Mouse (Mus musculus) kidney, postnatal 4 days (tissue): ENCODE measurements around the gene Plau.

Experiments
- DNase-seq, 2 experiments: peaks; one replicate each; pipeline ENCODE4 v3.0.0; 2021; ENCODE audit warnings: mixed read lengths in 2 of 2

Gene Plau

GRCm38 (mm10) chr14:20836171-20836904 is at the start of gene Plau:
TSS of gene Plau (plus strand) at chr14:20836660.
- peak; percentile 83 to 89 for DNase-seq

DNA sequence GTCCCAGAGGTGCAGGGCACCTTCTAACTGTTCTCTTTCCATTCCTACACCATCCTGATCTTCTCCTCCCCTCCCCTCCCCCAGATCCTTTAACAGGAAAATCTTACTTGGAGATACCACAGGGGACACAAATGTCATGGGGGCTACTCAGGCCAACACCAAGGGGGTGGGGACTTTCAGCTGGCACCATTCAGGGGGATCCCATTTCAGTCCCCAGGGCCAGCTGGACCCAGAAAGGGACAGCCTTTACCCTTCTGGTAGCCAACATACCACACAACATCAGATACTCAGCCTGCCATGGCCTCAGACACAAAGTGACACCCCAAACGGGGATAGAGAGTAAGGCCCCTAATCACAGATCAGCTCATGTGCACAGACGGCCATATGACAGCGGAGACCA is 48.3 kb upstream of the Plau start:
- no peak for DNase-seq

- DNase-seq: no peak
Measured at GRCm38 (mm10) chr14:20789593-20789992, 46.9 kb upstream of the Plau start.

- no peak for DNase-seq
Measured at GRCm38 (mm10) chr14:20790445-20790844, 46.0 kb upstream of the Plau start.

DNA sequence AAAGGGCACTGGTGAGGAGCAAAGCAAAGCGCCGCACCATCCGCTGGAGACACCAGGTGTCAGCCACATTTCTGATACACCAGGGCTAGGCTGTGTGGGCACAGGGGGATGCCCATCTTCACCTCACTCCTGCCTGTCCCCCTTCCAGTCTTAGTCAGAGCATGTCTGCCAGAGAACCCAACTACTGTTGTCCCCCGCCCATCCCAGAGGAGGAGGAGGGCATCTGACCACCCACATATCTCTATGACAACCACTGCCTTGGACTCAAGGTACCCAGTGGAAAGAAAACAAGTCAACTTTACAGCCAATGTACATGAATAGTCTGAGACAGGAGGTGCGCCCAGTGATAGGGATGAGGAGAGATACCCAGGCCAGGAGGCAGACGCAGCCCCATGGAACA is 45.5 kb upstream of the Plau start:
- DNase-seq: no peak

GRCm38 (mm10) chr14:20791511-20792242 is 44.8 kb upstream of the Plau start:
- no peak for DNase-seq

DNA sequence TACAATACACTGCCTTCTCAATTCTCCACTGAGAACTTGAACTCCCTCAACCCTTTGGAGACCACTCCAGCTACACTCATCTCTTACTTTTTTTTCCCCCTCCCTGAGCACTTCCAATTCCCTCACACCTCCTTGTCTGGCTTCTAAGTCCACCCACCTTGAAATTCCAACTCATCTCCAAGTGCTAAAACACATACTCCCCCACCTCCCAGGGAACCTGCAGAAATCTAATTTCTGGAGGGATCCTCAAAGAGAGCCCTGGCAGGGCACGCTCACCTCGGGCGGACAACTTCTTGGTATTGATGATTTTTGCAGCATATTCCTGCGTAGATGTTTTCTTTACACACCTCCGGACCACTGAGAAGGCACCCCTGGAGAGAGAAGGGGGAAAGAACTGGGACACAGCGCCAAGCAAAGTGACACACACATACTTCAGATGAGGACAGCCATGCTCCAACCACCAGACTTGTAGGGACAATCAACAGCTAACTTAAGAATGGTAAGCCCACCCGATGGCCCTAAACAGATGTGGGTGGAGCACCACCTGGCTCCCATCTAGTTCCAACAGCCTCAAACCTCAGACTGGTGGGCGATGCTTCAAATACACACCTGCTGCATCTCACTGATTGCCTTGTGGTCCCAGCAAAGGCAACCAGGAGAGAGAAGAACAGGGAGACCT is 44.1 kb upstream of the Plau start:
- DNase-seq: no peak

DNA sequence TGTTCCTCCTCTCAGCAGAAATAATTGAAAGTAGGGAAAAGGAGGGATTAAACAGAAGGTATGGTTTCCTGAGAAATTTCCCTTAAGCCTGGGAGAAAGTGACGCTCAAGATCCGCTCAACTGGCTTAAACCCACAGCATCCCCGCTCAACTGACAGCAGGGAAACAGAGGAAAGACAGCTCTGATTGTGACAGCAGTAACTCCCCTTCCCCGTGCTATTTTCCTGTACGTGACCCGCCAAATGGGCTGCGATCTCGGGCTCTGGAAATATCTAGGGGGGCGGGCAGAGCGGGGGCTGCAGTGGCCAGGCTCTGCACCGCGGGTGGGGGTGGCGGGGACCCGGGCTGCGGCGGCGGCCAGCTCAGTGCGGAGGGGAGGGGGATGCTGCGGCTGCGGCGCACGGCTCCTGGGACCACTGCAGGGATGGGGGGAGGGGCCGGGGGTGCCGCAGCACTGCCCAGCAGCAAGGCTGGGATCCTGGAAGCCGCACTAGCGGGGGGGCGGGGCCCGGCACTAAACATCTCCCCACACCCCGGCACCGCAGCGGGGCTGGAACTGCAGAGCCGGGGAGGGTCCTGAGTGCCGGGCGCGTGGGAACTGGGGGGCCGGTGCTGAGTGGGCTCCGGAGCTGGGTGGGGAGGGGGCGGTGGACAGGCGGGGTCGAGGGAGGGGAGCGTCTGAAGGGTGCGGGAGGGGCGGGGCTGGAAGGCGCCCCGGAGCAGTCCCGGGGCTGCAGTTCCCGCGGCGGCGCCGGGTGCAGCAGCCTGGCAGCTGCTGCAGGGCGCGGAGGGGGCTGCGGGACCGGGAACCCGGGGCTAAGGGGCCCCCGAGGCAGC is 43.3 kb upstream of the Plau start:
- DNase-seq: peak; percentile 72 to 79

DNA sequence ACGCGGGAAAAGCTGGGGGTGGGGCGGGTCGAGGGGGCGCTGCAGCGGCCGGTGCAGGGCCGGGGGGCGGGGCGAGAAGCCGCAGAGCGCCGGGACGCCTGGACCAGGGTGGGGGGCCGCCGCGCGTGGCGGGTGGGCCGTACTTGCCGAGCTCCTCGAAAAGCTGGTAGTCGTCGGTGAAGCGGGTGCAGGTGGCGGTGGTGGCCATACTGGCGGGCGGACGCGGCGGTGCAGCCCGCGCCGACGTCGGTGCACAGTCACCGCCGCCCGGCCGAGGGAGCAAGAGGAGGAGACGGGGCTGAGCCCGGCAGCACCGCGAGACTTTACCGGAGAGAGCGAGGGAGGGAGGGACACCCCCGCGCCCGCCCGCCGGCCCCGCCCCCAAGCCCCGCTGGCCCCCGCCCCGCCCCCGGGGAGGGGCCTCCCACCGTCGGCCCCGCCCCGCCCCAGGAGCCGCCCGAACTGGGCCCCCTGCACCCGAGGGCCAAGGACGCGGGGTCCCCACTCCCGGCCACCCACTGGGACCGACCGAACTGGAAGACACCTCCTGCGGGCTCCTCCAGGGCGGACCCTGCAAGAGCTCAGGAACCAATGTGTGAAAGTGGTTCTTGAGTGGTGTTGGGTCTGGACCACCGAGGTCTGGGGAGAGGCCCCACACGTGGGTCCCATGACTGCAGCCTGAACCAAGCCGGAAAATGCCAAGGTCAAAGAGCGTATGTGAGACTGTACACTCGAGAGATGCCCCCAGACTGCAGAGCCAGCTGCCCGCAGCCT is 42.5 kb upstream of the Plau start, which contains the start of gene Camk2g:
Gene Camk2g (minus strand): TSS at position 331 of the 774 bp plus-strand sequence.
- peak; percentile 89 to 94 for DNase-seq

- no peak for DNase-seq
Measured at GRCm38 (mm10) chr14:20794589-20794988, 41.9 kb upstream of the Plau start.

DNA sequence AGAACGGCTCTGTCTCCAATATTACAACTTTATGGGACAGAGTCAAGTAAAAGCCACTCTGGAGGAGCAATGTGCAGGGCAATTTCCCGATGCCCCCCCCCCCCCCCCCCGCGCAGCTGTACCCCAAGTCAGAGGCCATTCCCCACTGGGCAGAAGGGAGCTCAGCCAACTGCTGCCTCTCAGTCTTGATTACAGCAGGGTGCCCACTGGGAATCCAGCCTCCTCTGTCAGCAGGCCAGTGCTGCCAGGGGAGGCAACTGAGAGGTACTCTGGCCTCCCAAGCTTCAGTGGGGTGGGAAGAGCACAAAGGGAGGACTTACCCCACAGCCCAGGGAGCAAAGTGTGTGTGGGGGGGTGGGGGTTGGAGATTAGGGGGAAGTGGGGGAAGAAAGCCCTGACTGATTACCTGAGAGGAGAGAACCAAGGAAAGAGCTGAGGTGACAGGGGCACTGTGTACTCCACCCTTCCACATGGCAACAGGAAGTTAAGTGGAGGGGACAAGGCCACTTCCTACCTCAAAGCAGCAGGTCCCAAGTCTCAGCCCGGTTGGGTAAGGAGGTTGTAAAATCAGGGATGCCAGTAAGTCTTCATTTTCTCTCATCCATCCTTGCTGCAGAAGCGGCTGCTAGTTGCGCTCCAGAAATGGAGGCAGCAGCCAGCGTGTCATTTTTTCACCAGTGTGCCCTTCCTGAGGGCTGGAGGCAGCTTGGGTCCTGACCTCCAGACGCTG is 40.9 kb upstream of the Plau start:
- DNase-seq: no peak

GRCm38 (mm10) chr14:20796170-20796569 is 40.3 kb upstream of the Plau start:
- no peak for DNase-seq

GRCm38 (mm10) chr14:20796643-20797042 is 39.8 kb upstream of the Plau start:
- DNase-seq: no peak

DNA sequence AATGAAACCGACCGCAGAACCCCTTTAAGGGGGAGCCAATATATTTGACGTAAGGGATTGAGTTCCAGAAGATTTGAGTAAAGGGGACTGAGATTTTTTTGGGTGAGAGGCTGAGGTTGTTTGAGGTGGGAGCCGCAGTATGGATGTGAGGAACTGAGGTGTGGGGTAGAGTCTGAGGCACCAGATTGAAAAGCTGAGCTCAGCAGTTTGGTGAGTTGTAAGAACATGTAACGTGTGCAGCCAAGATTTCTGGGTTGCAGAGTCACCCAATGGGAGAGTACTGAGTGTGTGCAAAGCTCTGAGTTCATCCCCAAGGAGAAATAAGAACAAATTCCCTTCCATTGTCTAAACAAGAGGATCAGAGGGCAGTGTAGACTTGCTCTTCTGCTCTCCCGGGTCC is 38.2 kb upstream of the Plau start:
- DNase-seq: no peak

GRCm38 (mm10) chr14:20798761-20799160 is 37.7 kb upstream of the Plau start:
- DNase-seq: peak; percentile 96

DNA sequence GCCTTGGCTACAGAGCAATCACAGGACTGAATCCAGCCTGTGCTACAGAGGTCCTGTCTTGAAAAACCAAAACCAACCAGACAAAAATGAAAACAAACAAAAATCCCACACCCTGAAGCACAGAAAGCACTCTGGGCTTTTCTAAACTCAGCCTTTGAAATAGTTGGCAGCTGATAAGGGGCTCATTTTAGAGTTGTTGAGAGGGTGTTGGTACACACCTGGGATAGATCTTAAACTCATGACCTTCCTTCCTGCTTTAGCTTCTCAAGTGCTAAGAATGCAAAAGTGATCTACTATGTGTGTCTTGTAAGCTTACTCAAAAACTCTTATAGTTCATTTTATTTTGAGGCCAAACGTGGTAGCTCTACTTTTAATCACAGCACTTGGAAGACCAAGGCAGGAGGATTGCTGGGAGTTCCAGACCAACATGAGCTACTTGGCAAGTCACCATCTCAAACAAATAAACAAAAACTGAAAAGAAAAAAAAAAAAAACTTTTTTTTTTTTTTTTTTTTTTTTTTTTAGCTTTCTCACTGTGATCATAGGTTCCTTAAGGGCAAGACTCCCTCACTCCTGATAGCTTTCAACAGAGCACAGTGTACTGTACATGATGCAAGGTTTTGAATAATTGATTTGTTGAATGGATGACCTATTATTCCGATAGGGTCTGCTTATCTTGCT is 33.4 kb upstream of the Plau start:
- no peak for DNase-seq

GRCm38 (mm10) chr14:20803606-20803938 is 32.9 kb upstream of the Plau start:
- DNase-seq: peak; percentile 85 to 88

DNA sequence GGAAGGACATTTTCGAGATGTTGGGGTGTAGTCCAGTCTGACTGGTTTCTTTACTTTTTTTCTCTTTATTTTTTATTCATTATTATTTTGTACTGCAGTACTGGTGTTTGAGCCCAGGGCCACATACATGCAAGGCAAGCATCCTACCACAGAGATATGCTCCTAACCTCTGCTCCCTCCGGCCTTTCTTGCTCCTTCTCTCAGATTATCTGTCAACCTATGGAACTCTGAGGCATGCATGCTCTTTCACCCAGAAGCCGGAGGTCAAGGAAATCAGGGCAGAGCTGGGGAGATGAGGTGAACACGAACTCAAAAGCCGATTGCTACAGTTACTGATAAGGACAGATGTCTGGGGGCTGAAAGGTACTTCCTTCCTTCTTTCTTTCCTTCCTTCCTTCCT is 32.0 kb upstream of the Plau start:
- DNase-seq: no peak

DNA sequence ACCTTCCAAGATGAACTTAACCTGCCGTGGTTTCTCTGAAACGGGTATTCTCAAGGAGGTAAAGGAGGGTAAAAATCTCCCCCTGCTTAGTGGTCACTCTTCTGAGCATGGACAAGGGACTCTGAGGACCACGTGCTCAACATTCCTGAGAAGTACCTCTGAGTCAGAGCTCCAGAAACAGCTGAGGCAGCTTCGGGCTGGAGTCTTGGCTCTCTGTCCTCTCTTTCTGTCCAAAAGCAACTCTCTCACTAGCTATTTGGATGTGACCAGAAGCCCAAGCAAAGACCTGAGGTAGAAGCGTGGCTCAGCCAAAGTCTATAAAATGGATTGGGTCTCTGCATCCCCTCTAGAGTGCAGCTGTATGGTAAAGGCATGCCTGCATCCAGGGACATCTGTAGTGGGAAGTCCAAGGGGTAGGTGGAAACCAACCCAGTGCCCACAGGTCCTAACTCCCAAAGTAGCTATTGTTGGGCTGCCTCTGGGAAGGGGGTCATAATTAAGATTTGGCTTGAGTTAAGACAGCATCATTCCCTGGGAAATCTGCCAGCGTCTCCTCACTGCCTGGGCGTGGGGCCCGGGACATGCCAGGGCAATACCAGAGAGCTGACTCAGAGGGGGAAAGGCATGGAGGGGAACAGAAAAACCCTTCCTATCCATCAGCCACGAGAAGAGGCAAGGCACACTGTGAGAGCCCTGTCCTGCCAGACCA is 31.3 kb upstream of the Plau start:
- peak; percentile 74 to 83 for DNase-seq
